Mouse (Mus musculus): ENCODE measurements around the gene Bcl9.
A peak's percentile ranks its signal among the peaks of the same experiment; 100 is the strongest.

Gene Bcl9

GRCm38 (mm10) chr3:97232328-97232727, 65.4 kb downstream of the Bcl9 start:
- no peak for DNase-seq (ENCODE audit: low read depth, low spot score)

- DNase-seq (ENCODE audit: low read depth, low spot score): no peak
Observed at GRCm38 (mm10) chr3:97231857-97232256, 65.9 kb downstream of the Bcl9 start.

GRCm38 (mm10) chr3:97230631-97231404, 66.9 kb downstream of the Bcl9 start:
- no peak for DNase-seq (ENCODE audit: low read depth, low spot score)

- no peak for DNase-seq (ENCODE audit: low read depth, low spot score)
Observed at GRCm38 (mm10) chr3:97228457-97228856, 69.3 kb downstream of the Bcl9 start.

GRCm38 (mm10) chr3:97228020-97228419, 69.7 kb downstream of the Bcl9 start:
- peak; percentile 16 for DNase-seq (ENCODE audit: low read depth, low spot score)

DNA sequence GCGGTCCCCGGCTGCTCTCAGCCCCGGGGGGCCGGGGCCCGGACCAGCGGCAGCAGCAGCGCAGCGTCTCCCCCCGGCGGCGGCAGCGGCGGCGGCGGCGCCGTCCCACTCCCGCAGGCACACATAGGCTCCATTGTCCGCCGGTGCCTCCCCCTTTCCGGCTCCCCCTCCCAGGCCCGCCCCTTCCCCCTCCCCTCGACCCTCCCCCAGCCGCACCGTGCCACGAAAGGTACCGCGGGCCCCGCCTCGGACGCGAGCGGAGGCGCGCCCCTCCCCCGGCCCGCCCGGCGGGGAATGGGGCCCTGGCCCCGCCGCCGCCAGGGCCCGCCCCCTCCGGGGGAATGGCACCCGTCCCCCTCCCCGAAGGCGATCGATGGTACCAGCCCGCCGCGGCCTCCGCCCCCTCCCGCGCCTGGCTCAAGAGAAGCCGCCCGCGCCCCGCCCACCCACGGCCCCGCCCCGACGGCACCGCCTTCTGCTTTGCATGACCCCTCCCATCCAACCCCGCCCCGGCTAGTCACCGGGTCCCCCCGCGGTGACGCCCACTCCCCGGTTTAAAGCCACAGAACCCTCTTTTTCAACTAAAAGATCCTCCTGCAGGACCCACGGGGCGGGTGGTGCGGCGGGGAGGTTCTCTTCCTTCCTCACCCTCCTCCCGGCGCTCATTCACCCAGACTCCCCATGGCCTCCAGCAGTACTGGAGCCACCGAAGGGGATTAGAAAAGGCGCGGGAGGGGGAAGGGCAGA, 70.3 kb downstream of the Bcl9 start:
- peak; percentile 96 for DNase-seq (ENCODE audit: low read depth, low spot score)

DNA sequence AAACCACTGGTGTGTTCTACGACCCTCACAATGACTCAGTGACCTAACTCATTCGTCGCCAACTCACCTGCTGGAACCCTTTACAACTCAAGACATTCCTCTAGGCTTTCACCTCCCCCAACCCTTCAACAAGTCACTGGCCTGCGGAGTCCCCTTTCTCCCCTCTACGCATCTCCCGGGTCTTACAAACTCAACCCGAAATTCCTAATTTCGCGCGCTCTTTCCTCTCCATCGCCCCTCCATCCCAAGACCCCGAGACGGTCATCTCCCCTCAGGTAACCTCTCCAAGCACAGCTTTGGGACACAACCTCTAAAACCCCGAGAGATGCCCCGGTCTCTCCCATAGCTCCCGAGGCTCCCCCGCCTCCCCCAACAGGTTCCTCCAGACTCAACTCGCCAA, 71.0 kb downstream of the Bcl9 start:
- DNase-seq (ENCODE audit: low read depth, low spot score): no peak

- no peak for DNase-seq (ENCODE audit: low read depth, low spot score)
Observed at GRCm38 (mm10) chr3:97225231-97225630, 72.5 kb downstream of the Bcl9 start.

- DNase-seq (ENCODE audit: low read depth, low spot score): no peak
Observed at GRCm38 (mm10) chr3:97223261-97223660, 74.5 kb downstream of the Bcl9 start.

GRCm38 (mm10) chr3:97215526-97215925, 82.2 kb downstream of the Bcl9 start:
- DNase-seq (ENCODE audit: low read depth, low spot score): no peak

GRCm38 (mm10) chr3:97214439-97214838, 83.3 kb downstream of the Bcl9 start:
- DNase-seq (ENCODE audit: low read depth, low spot score): peak; percentile 66

GRCm38 (mm10) chr3:97213871-97214270, 83.8 kb downstream of the Bcl9 start:
- DNase-seq (ENCODE audit: low read depth, low spot score): no peak

DNA sequence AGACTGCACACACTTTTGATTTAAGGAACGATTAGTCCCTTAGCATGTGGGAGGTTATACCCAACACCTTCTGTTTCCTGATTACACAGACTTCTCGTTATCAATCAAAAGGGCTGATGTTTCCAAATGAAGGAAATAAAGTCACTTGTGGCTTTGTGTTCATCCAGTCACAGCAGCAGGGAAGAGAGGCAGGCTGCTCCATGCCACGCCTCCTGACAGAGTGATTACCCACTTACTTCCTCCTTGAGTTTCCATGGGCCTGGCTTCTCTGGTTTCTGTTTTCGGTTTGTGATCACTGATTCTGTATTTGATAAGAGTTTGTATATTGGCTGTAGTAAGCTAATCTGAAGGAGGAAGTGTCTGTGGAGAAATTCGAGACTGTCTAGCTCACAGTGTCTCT, 86.5 kb downstream of the Bcl9 start:
- DNase-seq (ENCODE audit: low read depth, low spot score): no peak

GRCm38 (mm10) chr3:97209351-97209750, 88.4 kb downstream of the Bcl9 start:
- peak; percentile 29 for DNase-seq (ENCODE audit: low read depth, low spot score)

- DNase-seq (ENCODE audit: low read depth, low spot score): no peak
Observed at GRCm38 (mm10) chr3:97206521-97206920, 91.2 kb downstream of the Bcl9 start.

DNA sequence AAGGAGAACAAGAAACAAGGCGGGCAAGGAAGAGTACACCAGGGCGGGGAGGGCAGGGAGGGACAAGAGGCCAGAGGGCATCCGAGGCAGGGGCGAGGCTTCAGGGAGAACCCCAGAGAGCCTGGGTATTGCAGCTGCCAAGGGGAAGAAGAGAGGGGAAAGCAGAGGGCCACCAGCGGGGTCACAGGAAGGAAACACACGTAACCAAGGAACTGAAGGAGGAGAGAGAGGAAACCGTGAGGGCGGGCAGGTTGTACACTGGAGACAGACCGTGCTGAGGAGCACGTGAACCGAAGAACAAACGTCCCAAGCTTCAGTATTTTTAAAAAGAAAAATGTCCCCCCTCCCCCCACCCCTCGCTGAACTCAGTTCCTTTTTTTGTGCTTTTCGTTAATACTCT, 93.8 kb downstream of the Bcl9 start:
- DNase-seq (ENCODE audit: low read depth, low spot score): no peak

- DNase-seq (ENCODE audit: low read depth, low spot score): peak; percentile 75
Observed at GRCm38 (mm10) chr3:97201943-97202342, 95.8 kb downstream of the Bcl9 start.

- peak; percentile 42 for DNase-seq (ENCODE audit: low read depth, low spot score)
Observed at GRCm38 (mm10) chr3:97199261-97199660, 98.5 kb downstream of the Bcl9 start.

DNA sequence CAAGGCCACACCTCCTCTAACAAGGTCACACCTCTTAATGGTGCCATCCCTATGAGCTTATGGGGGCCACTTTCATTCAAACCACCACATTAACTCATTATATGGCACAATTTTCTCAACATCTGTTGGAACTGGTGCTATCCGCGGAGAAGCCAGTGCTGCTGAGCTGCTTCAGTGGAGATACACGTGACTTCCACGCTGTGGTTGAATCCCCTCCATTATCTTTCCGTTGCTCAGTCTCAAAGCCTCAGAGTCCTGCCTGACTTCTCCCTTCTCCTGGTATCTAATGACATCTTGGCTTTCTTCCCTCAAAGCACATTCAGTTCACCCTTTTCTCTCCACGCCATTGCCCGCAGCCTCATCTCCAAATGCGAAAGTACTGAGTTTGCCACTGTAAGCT, 101.1 kb downstream of the Bcl9 start:
- no peak for DNase-seq (ENCODE audit: low read depth, low spot score)

GRCm38 (mm10) chr3:97185098-97185860, 112.4 kb downstream of the Bcl9 start:
- peak; percentile 87 for DNase-seq (ENCODE audit: low read depth, low spot score)

DNA sequence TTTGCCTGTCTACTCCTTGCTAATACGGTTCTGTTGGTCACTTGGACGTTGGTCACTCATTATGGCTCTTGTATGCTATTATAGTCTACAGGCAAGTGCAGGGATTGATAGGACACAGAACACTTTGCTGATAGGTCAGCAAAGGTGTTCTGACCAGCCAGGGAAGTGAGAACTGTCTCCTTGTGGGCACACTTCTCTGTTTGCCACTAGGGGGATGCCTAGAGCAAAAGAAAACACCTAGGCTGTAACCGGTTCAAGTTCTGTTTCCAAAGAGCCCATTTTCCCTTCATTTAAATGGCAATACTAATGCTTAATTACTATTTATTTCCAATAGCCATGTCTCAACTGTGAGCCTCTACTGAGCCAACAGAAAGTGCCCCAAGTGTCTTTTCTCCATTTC, 113.9 kb downstream of the Bcl9 start:
- peak; percentile 41 for DNase-seq (ENCODE audit: low read depth, low spot score)

DNA sequence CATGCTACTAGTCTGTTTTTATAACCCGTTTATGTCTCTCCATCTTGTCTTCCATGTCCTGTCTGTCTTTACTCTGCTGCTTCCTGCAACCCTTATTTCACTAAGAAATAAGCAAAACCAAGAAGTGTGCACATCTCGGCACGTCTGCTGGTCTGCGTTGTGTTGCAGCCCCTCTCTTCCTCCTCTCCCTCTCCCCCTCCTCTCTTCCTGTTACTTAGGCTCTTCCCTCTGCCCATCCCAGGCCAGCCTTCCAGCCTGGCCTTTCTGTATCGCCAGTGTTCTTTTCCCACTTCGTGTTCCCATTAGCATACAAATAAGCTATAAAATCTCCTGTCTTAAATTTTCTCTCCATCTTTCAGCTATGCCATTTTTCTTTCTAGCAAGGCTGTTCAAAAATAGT, 117.2 kb downstream of the Bcl9 start:
- no peak for DNase-seq (ENCODE audit: low read depth, low spot score)

All from brain, adult 2 months (tissue).